Mouse (Mus musculus): ENCODE results near the gene Nepn. TPM values are rescaled to one million over a fixed set of nuclear protein-coding genes. Genes with fewer than 3 reads are reported as not detected.
"Not testable (repeated sequence)": the region's sequence is repeated elsewhere in the genome, so short reads cannot be mapped to it uniquely, and the experiment has no call there.

Gene Nepn
- 3.9 and 6.0 TPM in 2 replicates for polyA plus RNA-seq (2015; fragmentation: Nextera tagmentation; extraction: Ambion mirVana)

GRCm38 (mm10) chr10:52388922-52389430 lies at the start of gene Nepn:
Gene Nepn (plus strand): TSS chr10:52388972.
- H3K27ac ChIP-seq (ENCODE audit: low read length), result no peak within 1 kb of the TSS
- 65% methylated on average over 5 of the region's 5 CpGs for WGBS
- ATAC-seq (ENCODE audit: insufficient read depth, low FRiP score), result no peak

GRCm38 (mm10) chr10:52343324-52343723 lies 45.4 kb upstream of the Nepn start:
- H3K4me3 ChIP-seq (replicated peaks; ENCODE audit: low read length); ATAC-seq (ENCODE audit: insufficient read depth, low FRiP score); H3K27me3 ChIP-seq (ENCODE audit: control insufficient read depth, insufficient read depth, low read length); H3K27ac ChIP-seq (ENCODE audit: low read length); H3K4me1 ChIP-seq (ENCODE audit: control insufficient read depth, insufficient read depth, low read length); H3K4me2 ChIP-seq (ENCODE audit: low read depth, low read length); H3K9me3 ChIP-seq (replicated peaks; ENCODE audit: control insufficient read depth, low read length); H3K9ac ChIP-seq (ENCODE audit: low read length): not testable (repeated sequence)
- WGBS, result 93% methylated on average over 4 of the region's 4 CpGs
- H3K36me3 ChIP-seq (ENCODE audit: control insufficient read depth, insufficient read depth, low read length), result peaks cover 23% of the 10 kb centered on the region

More at GRCm38 (mm10) chr10:52388922-52389430, at the start of gene Nepn:
- no peaks in the 10 kb centered on the region for H3K36me3 ChIP-seq (ENCODE audit: control insufficient read depth, insufficient read depth, low read length)
- H3K9me3 ChIP-seq (replicated peaks; ENCODE audit: control insufficient read depth, low read length), result no peaks in the 10 kb centered on the region
- H3K4me3 ChIP-seq (replicated peaks; ENCODE audit: low read length), result no peak within 1 kb of the TSS
- H3K4me1 ChIP-seq (ENCODE audit: control insufficient read depth, insufficient read depth, low read length), result no peaks in the 10 kb centered on the region
- H3K9ac ChIP-seq (ENCODE audit: low read length), result no peak within 1 kb of the TSS
- no peak within 1 kb of the TSS for H3K4me2 ChIP-seq (ENCODE audit: low read depth, low read length)
- no peaks in the 10 kb centered on the region for H3K27me3 ChIP-seq (ENCODE audit: control insufficient read depth, insufficient read depth, low read length)

- Histone ChIP-seq H3K4me3 (replicated peaks; ENCODE audit: low read length) (no peak overlapping the region), H3K9me3 (replicated peaks; ENCODE audit: control insufficient read depth, low read length) (no peaks in the 10 kb centered on the region), H3K27me3 (ENCODE audit: control insufficient read depth, insufficient read depth, low read length) (no peaks in the 10 kb centered on the region), H3K4me2 (ENCODE audit: low read depth, low read length) (no peak overlapping the region), H3K9ac (ENCODE audit: low read length) (no peak overlapping the region), H3K36me3 (ENCODE audit: control insufficient read depth, insufficient read depth, low read length) (peaks cover 9% of the 10 kb centered on the region; the same call in 1 of the 2 replicates), H3K27ac (ENCODE audit: low read length) (no peak overlapping the region), H3K4me1 (ENCODE audit: control insufficient read depth, insufficient read depth, low read length) (no peaks in the 10 kb centered on the region)
- no peak for ATAC-seq (ENCODE audit: insufficient read depth, low FRiP score)
- WGBS, result 76% methylated on average over 9 of the region's 9 CpGs
Observed at GRCm38 (mm10) chr10:52353184-52353583, 35.6 kb upstream of the Nepn start.

- no peaks in the 10 kb centered on the region for H3K4me1 ChIP-seq (ENCODE audit: control insufficient read depth, insufficient read depth, low read length)
- ATAC-seq (ENCODE audit: insufficient read depth, low FRiP score), result no peak
Observed at GRCm38 (mm10) chr10:52358467-52358866, 30.3 kb upstream of the Nepn start, which contains the start of gene Gm26741. Gene Gm26741 (plus strand): TSS chr10:52358767.

GRCm38 (mm10) chr10:52360241-52360735 lies 28.5 kb upstream of the Nepn start:
- H3K4me3 ChIP-seq (replicated peaks; ENCODE audit: low read length), result no peak overlapping the region
- no peaks in the 10 kb centered on the region for H3K36me3 ChIP-seq (ENCODE audit: control insufficient read depth, insufficient read depth, low read length)
- no peaks in the 10 kb centered on the region for H3K4me1 ChIP-seq (ENCODE audit: control insufficient read depth, insufficient read depth, low read length)
- no peak for ATAC-seq (ENCODE audit: insufficient read depth, low FRiP score)
- no peaks in the 10 kb centered on the region for H3K27me3 ChIP-seq (ENCODE audit: control insufficient read depth, insufficient read depth, low read length)
- H3K4me2 ChIP-seq (ENCODE audit: low read depth, low read length), result no peak overlapping the region
- no peaks in the 10 kb centered on the region for H3K9me3 ChIP-seq (replicated peaks; ENCODE audit: control insufficient read depth, low read length)
- H3K27ac ChIP-seq (ENCODE audit: low read length), result no peak overlapping the region
- H3K9ac ChIP-seq (ENCODE audit: low read length), result no peak overlapping the region
- 96% methylated on average over 4 of the region's 4 CpGs for WGBS

More at GRCm38 (mm10) chr10:52358467-52358866, 30.3 kb upstream of the Nepn start, which contains the start of gene Gm26741:
- no peak within 1 kb of the TSS for H3K27ac ChIP-seq (ENCODE audit: low read length)
- no peaks in the 10 kb centered on the region for H3K9me3 ChIP-seq (replicated peaks; ENCODE audit: control insufficient read depth, low read length)
- no peak within 1 kb of the TSS for H3K4me3 ChIP-seq (replicated peaks; ENCODE audit: low read length)
- H3K27me3 ChIP-seq (ENCODE audit: control insufficient read depth, insufficient read depth, low read length), result no peaks in the 10 kb centered on the region
- no peaks in the 10 kb centered on the region for H3K36me3 ChIP-seq (ENCODE audit: control insufficient read depth, insufficient read depth, low read length)
- H3K4me2 ChIP-seq (ENCODE audit: low read depth, low read length), result no peak within 1 kb of the TSS
- WGBS, result 71% methylated on average over 2 of the region's 2 CpGs
- H3K9ac ChIP-seq (ENCODE audit: low read length), result no peak within 1 kb of the TSS

GRCm38 (mm10) chr10:52360862-52361609 lies 27.7 kb upstream of the Nepn start:
- H3K4me1 ChIP-seq (ENCODE audit: control insufficient read depth, insufficient read depth, low read length), result no peaks in the 10 kb centered on the region
- H3K9me3 ChIP-seq (replicated peaks; ENCODE audit: control insufficient read depth, low read length), result no peaks in the 10 kb centered on the region
- 87% methylated on average over 9 of the region's 9 CpGs for WGBS
- H3K4me3 ChIP-seq (replicated peaks; ENCODE audit: low read length), result no peak overlapping the region
- no peak overlapping the region for H3K27ac ChIP-seq (ENCODE audit: low read length)
- H3K4me2 ChIP-seq (ENCODE audit: low read depth, low read length), result no peak overlapping the region
- no peaks in the 10 kb centered on the region for H3K36me3 ChIP-seq (ENCODE audit: control insufficient read depth, insufficient read depth, low read length)
- H3K27me3 ChIP-seq (ENCODE audit: control insufficient read depth, insufficient read depth, low read length), result no peaks in the 10 kb centered on the region
- ATAC-seq (ENCODE audit: insufficient read depth, low FRiP score), result no peak
- no peak overlapping the region for H3K9ac ChIP-seq (ENCODE audit: low read length)

- H3K27ac ChIP-seq (ENCODE audit: low read length), result no peak overlapping the region
- no peak for ATAC-seq (ENCODE audit: insufficient read depth, low FRiP score)
- 81% methylated on average over 4 of the region's 4 CpGs for WGBS
- no peaks in the 10 kb centered on the region for H3K9me3 ChIP-seq (replicated peaks; ENCODE audit: control insufficient read depth, low read length)
- no peak overlapping the region for H3K4me2 ChIP-seq (ENCODE audit: low read depth, low read length)
- no peaks in the 10 kb centered on the region for H3K27me3 ChIP-seq (ENCODE audit: control insufficient read depth, insufficient read depth, low read length)
- H3K4me1 ChIP-seq (ENCODE audit: control insufficient read depth, insufficient read depth, low read length), result no peaks in the 10 kb centered on the region
- no peak overlapping the region for H3K4me3 ChIP-seq (replicated peaks; ENCODE audit: low read length)
- no peaks in the 10 kb centered on the region for H3K36me3 ChIP-seq (ENCODE audit: control insufficient read depth, insufficient read depth, low read length)
- no peak overlapping the region for H3K9ac ChIP-seq (ENCODE audit: low read length)
Observed at GRCm38 (mm10) chr10:52368376-52368775, 20.4 kb upstream of the Nepn start.

GRCm38 (mm10) chr10:52373834-52374233 lies 14.9 kb upstream of the Nepn start:
- no peak overlapping the region for H3K9ac ChIP-seq (ENCODE audit: low read length)

GRCm38 (mm10) chr10:52374651-52375050 lies 14.1 kb upstream of the Nepn start:
- H3K36me3 ChIP-seq (ENCODE audit: control insufficient read depth, insufficient read depth, low read length), result no peaks in the 10 kb centered on the region
- no peaks in the 10 kb centered on the region for H3K4me1 ChIP-seq (ENCODE audit: control insufficient read depth, insufficient read depth, low read length)
- H3K9ac ChIP-seq (ENCODE audit: low read length), result no peak overlapping the region
- no peak overlapping the region for H3K4me2 ChIP-seq (ENCODE audit: low read depth, low read length)
- no peak overlapping the region for H3K27ac ChIP-seq (ENCODE audit: low read length)
- no peak for ATAC-seq (ENCODE audit: insufficient read depth, low FRiP score)
- H3K9me3 ChIP-seq (replicated peaks; ENCODE audit: control insufficient read depth, low read length), result no peaks in the 10 kb centered on the region
- no peak overlapping the region for H3K4me3 ChIP-seq (replicated peaks; ENCODE audit: low read length)
- no peaks in the 10 kb centered on the region for H3K27me3 ChIP-seq (ENCODE audit: control insufficient read depth, insufficient read depth, low read length)

More at GRCm38 (mm10) chr10:52373834-52374233, 14.9 kb upstream of the Nepn start:
- ATAC-seq (ENCODE audit: insufficient read depth, low FRiP score), result no peak
- Histone ChIP-seq H3K27ac (ENCODE audit: low read length) (no peak overlapping the region), H3K36me3 (ENCODE audit: control insufficient read depth, insufficient read depth, low read length) (no peaks in the 10 kb centered on the region), H3K4me1 (ENCODE audit: control insufficient read depth, insufficient read depth, low read length) (no peaks in the 10 kb centered on the region), H3K27me3 (ENCODE audit: control insufficient read depth, insufficient read depth, low read length) (no peaks in the 10 kb centered on the region), H3K4me3 (replicated peaks; ENCODE audit: low read length) (no peak overlapping the region), H3K4me2 (ENCODE audit: low read depth, low read length) (no peak overlapping the region), H3K9me3 (replicated peaks; ENCODE audit: control insufficient read depth, low read length) (no peaks in the 10 kb centered on the region)
- WGBS, result 75% methylated on average over 4 of the region's 4 CpGs

All from stomach, embryonic 16.5 days (tissue).